Mouse (Mus musculus) ES-E14 (cell line): ENCODE results near the gene Aire. TPM values are rescaled to one million over a fixed set of nuclear protein-coding genes. Genes with fewer than 3 reads are reported as not detected.

Experiments used
- DNase-seq: peaks from one replicate; pipeline ENCODE4 v3.0.0-alpha.2; 2013; ENCODE audit warnings: low read depth, low spot score
- H3K27ac ChIP-seq: 2 replicates; pipeline ENCODE4 v1.5.1; 2012; ENCODE audit warnings: low read depth, mild to moderate bottlenecking, low read length, moderate library complexity, mixed read lengths; ENCODE audit not compliant: poor library complexity, insufficient read depth, severe bottlenecking
- H3K36me3 ChIP-seq: 2 replicates; pipeline ENCODE4 v1.6.1; 2012; ENCODE audit warnings: mild to moderate bottlenecking, low read length, moderate library complexity, mixed read lengths; ENCODE audit not compliant: control insufficient read depth, poor library complexity, insufficient read depth, severe bottlenecking
- H3K4me1 ChIP-seq, 2 experiments: fragments of 150-350 bp in 1 of 2; sonication (generic) in 1 of 2; 2 replicates each; pipeline ENCODE4 v1.6.1; 2012; ENCODE audit warnings: low read length in 2 of 2, mild to moderate bottlenecking in 1 of 2, mixed read lengths in 1 of 2; ENCODE audit not compliant: control insufficient read depth in 2 of 2, insufficient read depth in 2 of 2, poor library complexity in 1 of 2
- H3K4me3 ChIP-seq, 2 experiments: fragments of 150-350 bp in 1 of 2; sonication (generic) in 1 of 2; 2 replicates each; pipeline ENCODE4 v1.5.1; 2012; ENCODE audit warnings: low read length in 2 of 2, low read depth in 1 of 2, mild to moderate bottlenecking in 1 of 2, mixed read lengths in 1 of 2; ENCODE audit not compliant: insufficient read depth in 1 of 2, poor library complexity in 1 of 2, severe bottlenecking in 1 of 2
- H3K9ac ChIP-seq: 2 replicates; pipeline ENCODE4 v1.6.1; 2012; ENCODE audit warnings: low read depth, mild to moderate bottlenecking, low read length, mixed read lengths; ENCODE audit not compliant: poor library complexity, insufficient read depth, severe bottlenecking
- H3K9me3 ChIP-seq: fragments of 150-350 bp; sonication (generic); 2 replicates; pipeline ENCODE4 v1.6.1; 2012; ENCODE audit warnings: low read depth, mild to moderate bottlenecking, low read length; ENCODE audit not compliant: control insufficient read depth, insufficient read depth
- CHD2 ChIP-seq: IDR thresholded peaks from 2 replicates; pipeline ENCODE4 v1.6.1; 2014; ENCODE audit warnings: mild to moderate bottlenecking, low read depth, low read length, inconsistent platforms
- HCFC1 ChIP-seq: IDR thresholded peaks from 2 replicates; pipeline ENCODE4 v1.6.1; 2012; ENCODE audit warnings: low read length, inconsistent platforms, borderline replicate concordance; ENCODE audit not compliant: insufficient read depth
- MAFK ChIP-seq: IDR thresholded peaks from 2 replicates; pipeline ENCODE4 v1.6.1; 2014; ENCODE audit warnings: mild to moderate bottlenecking, low read depth, low read length, inconsistent platforms; ENCODE audit not compliant: insufficient read depth
- ZC3H11A ChIP-seq: IDR thresholded peaks from 2 replicates; pipeline ENCODE4 v1.6.1; 2012; ENCODE audit warnings: low read depth, mild to moderate bottlenecking, inconsistent platforms, low read length, borderline replicate concordance
- ZNF384 ChIP-seq: IDR thresholded peaks from 2 replicates; pipeline ENCODE4 v1.6.1; 2012; ENCODE audit warnings: low read depth, low read length, inconsistent platforms
- in situ Hi-C, 2 experiments: fragments of 600-800 bp; cut with MboI; formaldehyde crosslinking; loops; one replicate each; pipeline ENCODE4 v1.15.1; 2025; ENCODE audit warnings: low sequenced_read_pairs in 2 of 2, inconsistent platforms in 1 of 2; ENCODE audit not compliant: unreplicated experiment in 2 of 2
- total RNA-seq: library from RNA; depleted of rRNA; stranded (reverse); fragments of 300-350 nt; gene quantifications from 2 replicates; pipeline ENCODE4 v1.2.3, GENCODE M21; 2012; rRNA removed

Gene Aire
- total RNA-seq, 1 experiment: 68.3 TPM

- no peak for DNase-seq
- Histone ChIP-seq H3K9me3 (no peaks in the 10 kb centered on the region), H3K9ac (no peak overlapping the region), H3K36me3 (peaks cover 78% of the 10 kb centered on the region), H3K27ac (no peak overlapping the region; the same call in 1 of the 2 replicates), H3K4me1 (peaks cover 0 to 1% of the 10 kb centered on the region in 2 experiments; a peak in 1 of 4 replicates), H3K4me3 (no peak overlapping the region)
- TF ChIP-seq ZC3H11A: no peak
- no peak for TF ChIP-seq ZNF384
- no peak for TF ChIP-seq CHD2
- no peak for TF ChIP-seq HCFC1
- TF ChIP-seq MAFK: no peak
- in situ Hi-C loops: no loop called here
Measured at GRCm38 (mm10) chr10:78000200-78000599, 43.2 kb downstream of the Aire start.

GRCm38 (mm10) chr10:77995639-77996038, 47.8 kb downstream of the Aire start:
- TF ChIP-seq ZC3H11A (no peak), MAFK (no peak), CHD2 (no peak), ZNF384 (no peak), HCFC1 (no peak)
- H3K4me3 ChIP-seq: no peak overlapping the region
- in situ Hi-C loops: no loop called here
- no peak overlapping the region for H3K9ac ChIP-seq
- H3K27ac ChIP-seq: no peak overlapping the region
- H3K9me3 ChIP-seq: no peaks in the 10 kb centered on the region
- no peak for DNase-seq
- H3K36me3 ChIP-seq: peaks cover 89% of the 10 kb centered on the region
- H3K4me1 ChIP-seq: no peaks in the 10 kb centered on the region

- in situ Hi-C loops: no loop called here
- peaks cover 33% of the 10 kb centered on the region for H3K36me3 ChIP-seq
- 0 out of 4 replicates have a peak, but pooled peaks cover 0 to 2% of the 10 kb centered on the region in 2 experiments for H3K4me1 ChIP-seq
- TF ChIP-seq HCFC1: no peak
- no peak for TF ChIP-seq MAFK
- TF ChIP-seq ZC3H11A: no peak
- TF ChIP-seq CHD2: no peak
- TF ChIP-seq ZNF384: no peak
- H3K9ac ChIP-seq: no peak overlapping the region
- H3K4me3 ChIP-seq: no peak overlapping the region
- no peak overlapping the region for H3K27ac ChIP-seq
- no peak for DNase-seq
- no peaks in the 10 kb centered on the region for H3K9me3 ChIP-seq
Measured at GRCm38 (mm10) chr10:77985775-77986174, 57.6 kb downstream of the Aire start.

GRCm38 (mm10) chr10:77984660-77985059, 58.8 kb downstream of the Aire start:
- H3K9ac ChIP-seq: no peak overlapping the region
- H3K9me3 ChIP-seq: no peaks in the 10 kb centered on the region
- in situ Hi-C loops: no loop called here
- no peak overlapping the region for H3K4me3 ChIP-seq
- H3K27ac ChIP-seq: no peak overlapping the region
- DNase-seq: peak; percentile 83
- no peaks in the 10 kb centered on the region for H3K4me1 ChIP-seq
- peak; percentile 84 for TF ChIP-seq ZC3H11A
- no peak for TF ChIP-seq ZNF384
- peaks cover 22% of the 10 kb centered on the region for H3K36me3 ChIP-seq

Other genes with a start within 250 kb of the Aire start
- not detected in 2 replicates for gene Gm9639, start 248.5 kb downstream of the Aire start, total RNA-seq
- not detected in 2 replicates for gene Gm19668, start 244.5 kb downstream of the Aire start, total RNA-seq
- gene Gm9507, start 231.8 kb downstream of the Aire start, total RNA-seq: not detected in 2 replicates
- gene Gm2696, start 228.9 kb downstream of the Aire start, total RNA-seq: not detected in 2 replicates
- not detected in 2 replicates for gene Krtap10-4, start 216.5 kb downstream of the Aire start, total RNA-seq
- gene Krtap10-10, start 207.7 kb downstream of the Aire start, total RNA-seq: not detected in 2 replicates
- gene Gm36176, start 196.8 kb downstream of the Aire start, total RNA-seq: not detected in 2 replicates
- gene Gm10318, start 190.8 kb downstream of the Aire start, total RNA-seq: not detected in 2 replicates
- not detected in 2 replicates for gene Gm3285, start 181.6 kb downstream of the Aire start, total RNA-seq
- 2.5 and 4.1 TPM in 2 replicates for gene Lrrc3, start 141.1 kb downstream of the Aire start, total RNA-seq
- gene Trpm2, start 73.0 kb downstream of the Aire start, total RNA-seq: 0.54 and 0.63 TPM in 2 replicates
- gene 1810043G02Rik, start 65.1 kb downstream of the Aire start, total RNA-seq: 7.1 and 8.4 TPM in 2 replicates
- 138 and 230 TPM in 2 replicates for gene Pfkl, start 33.5 kb downstream of the Aire start, total RNA-seq
- gene Dnmt3l, start 1.7 kb downstream of the Aire start, total RNA-seq: 328 and 388 TPM in 2 replicates
- gene Icosl, start 25.7 kb upstream of the Aire start, total RNA-seq: 30.5 and 31.7 TPM in 2 replicates
- 31.6 and 40.2 TPM in 2 replicates for gene D10Jhu81e, start 126.2 kb upstream of the Aire start, total RNA-seq
- gene Pwp2, start 141.5 kb upstream of the Aire start, total RNA-seq: 60.9 and 67.4 TPM in 2 replicates
- 26.1 and 27.9 TPM in 2 replicates for gene Trappc10, start 201.0 kb upstream of the Aire start, total RNA-seq